Mouse (Mus musculus) hindbrain, embryonic 15.5 days (tissue): Measurements from ENCODE around the gene Hif1an. TPM values are rescaled to one million over a fixed set of nuclear protein-coding genes. Genes with fewer than 3 reads are reported as not detected.

ENCODE experiments used
- ATAC-seq: fragments of 200-750 bp; cut with Nextera tagmentation; 2 replicates; pipeline ENCODE4 v1.8.0; 2017; ENCODE audit warnings: low read depth, moderate number of reproducible peaks, moderate TSS enrichment; ENCODE audit not compliant: low FRiP score
- H3K27ac ChIP-seq: fragments of 300-500 bp; sonication (generic); replicated peaks from 2 replicates; pipeline ENCODE4 v1.5.1; 2015; ENCODE audit warnings: mild to moderate bottlenecking, inconsistent platforms
- H3K27me3 ChIP-seq: fragments of 300-500 bp; sonication (generic); 2 replicates; pipeline ENCODE4 v1.6.1; 2015; ENCODE audit warnings: control low read depth, inconsistent platforms
- H3K36me3 ChIP-seq: fragments of 300-500 bp; sonication (generic); 2 replicates; pipeline ENCODE4 v1.6.1; 2015; ENCODE audit warnings: control low read depth, inconsistent platforms
- H3K4me1 ChIP-seq: fragments of 300-500 bp; sonication (generic); replicated peaks from 2 replicates; pipeline ENCODE4 v1.6.1; 2015; ENCODE audit warnings: control low read depth, inconsistent platforms
- H3K4me2 ChIP-seq: fragments of 300-500 bp; sonication (generic); 2 replicates; pipeline ENCODE4 v1.6.1; 2015; ENCODE audit warnings: moderate library complexity, mild to moderate bottlenecking, inconsistent platforms
- H3K4me3 ChIP-seq: fragments of 300-500 bp; sonication (generic); 2 replicates; pipeline ENCODE4 v1.5.1; 2015; ENCODE audit warnings: mild to moderate bottlenecking, inconsistent platforms
- H3K9ac ChIP-seq: fragments of 300-500 bp; sonication (generic); 2 replicates; pipeline ENCODE4 v1.6.1; 2015; ENCODE audit warnings: inconsistent platforms
- H3K9me3 ChIP-seq: fragments of 300-500 bp; sonication (generic); 2 replicates; pipeline ENCODE4 v1.6.1; 2016; ENCODE audit warnings: control low read depth, inconsistent platforms
- WGBS: fragments of 180-500 bp; shearing (Covaris S2); methylation state at CpG from one replicate; pipeline ENCODE4 v1.1.7; 2015; 5-methylcytosine and 5-hydroxymethylcytosine counted together
- polyA plus RNA-seq: library from polyadenylated mRNA; unstranded; fragments of >200 nt; fragmentation: Nextera tagmentation; extraction: Ambion mirVana; gene quantifications from 2 replicates; pipeline ENCODE4 v1.2.1, GENCODE M21; 2015

The Hif1an gene
- polyA plus RNA-seq, 1 experiment from 2014 or later, result 23.6 TPM

GRCm38 (mm10) chr19:44576275-44576674 is 13.6 kb downstream of the Hif1an start:
- no peak overlapping the region for H3K4me2 ChIP-seq

DNA sequence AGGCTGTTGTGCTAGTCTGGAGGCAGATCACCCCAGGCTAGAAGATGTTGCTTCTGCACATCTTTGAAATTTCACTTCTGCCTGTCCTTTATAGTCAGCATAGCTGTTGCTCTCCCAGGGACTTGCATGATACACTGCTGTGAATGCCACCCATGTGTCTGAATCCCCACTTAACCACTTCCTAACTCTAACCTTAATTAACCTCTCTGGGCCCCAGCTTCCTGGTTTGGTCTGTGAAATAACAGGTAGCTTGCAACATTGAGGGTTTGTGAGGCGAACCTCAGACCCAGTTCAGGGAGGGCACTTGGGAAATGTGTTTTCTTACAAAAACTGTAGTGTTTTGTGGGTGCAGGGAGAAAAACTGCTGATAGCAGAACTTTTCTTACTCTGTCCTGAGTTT is 15.4 kb downstream of the Hif1an start:
- Histone ChIP-seq H3K27ac (no peak overlapping the region), H3K27me3 (no peaks in the 10 kb centered on the region), H3K9ac (no peak overlapping the region), H3K4me3 (no peak overlapping the region), H3K9me3 (no peaks in the 10 kb centered on the region), H3K36me3 (peaks cover 17% of the 10 kb centered on the region), H3K4me1 (0 out of 2 replicates have a peak, but pooled peaks cover 3% of the 10 kb centered on the region), H3K4me2 (no peak overlapping the region)
- no peak for ATAC-seq
- 84% methylated on average over 1 of the region's 1 CpGs for WGBS

More at GRCm38 (mm10) chr19:44576275-44576674, 13.6 kb downstream of the Hif1an start:
- H3K4me3 ChIP-seq, result no peak overlapping the region
- peaks cover 34% of the 10 kb centered on the region for H3K36me3 ChIP-seq
- WGBS, result 83% methylated on average over 7 of the region's 7 CpGs
- ATAC-seq, result no peak
- no peak overlapping the region for H3K9ac ChIP-seq
- no peaks in the 10 kb centered on the region for H3K9me3 ChIP-seq
- no peaks in the 10 kb centered on the region for H3K27me3 ChIP-seq
- H3K27ac ChIP-seq, result no peak overlapping the region
- H3K4me1 ChIP-seq, result no peaks in the 10 kb centered on the region

DNA sequence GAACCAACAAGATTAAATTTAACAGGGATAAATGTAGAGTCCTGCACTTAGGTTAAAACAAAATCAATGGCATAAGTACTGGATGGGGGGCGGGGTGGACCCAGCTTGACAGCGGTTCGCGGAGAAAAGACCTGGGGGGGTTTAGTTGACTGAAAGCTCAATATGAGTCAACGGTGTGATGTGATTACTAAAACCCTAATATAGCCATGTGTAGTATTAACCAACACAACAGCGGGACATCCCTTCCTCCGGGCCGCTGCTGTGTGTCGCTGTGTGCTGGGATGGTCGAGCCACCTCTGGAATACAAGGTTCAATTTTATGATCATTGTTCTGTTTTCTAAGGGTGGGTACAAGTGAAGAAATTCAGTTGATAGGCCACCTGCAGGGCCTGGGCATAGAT is 19.5 kb downstream of the Hif1an start:
- 0 out of 2 replicates have a peak, but pooled peaks have one; percentile 9 for ATAC-seq
- no peak overlapping the region for H3K4me2 ChIP-seq
- H3K4me1 ChIP-seq, result 0 out of 2 replicates have a peak, but pooled peaks cover 3% of the 10 kb centered on the region
- no peaks in the 10 kb centered on the region for H3K9me3 ChIP-seq
- H3K27ac ChIP-seq, result no peak overlapping the region
- 85% methylated on average over 10 of the region's 10 CpGs for WGBS
- no peaks in the 10 kb centered on the region for H3K36me3 ChIP-seq
- peaks cover 20% of the 10 kb centered on the region for H3K27me3 ChIP-seq
- H3K4me3 ChIP-seq, result no peak overlapping the region
- no peak overlapping the region for H3K9ac ChIP-seq

DNA sequence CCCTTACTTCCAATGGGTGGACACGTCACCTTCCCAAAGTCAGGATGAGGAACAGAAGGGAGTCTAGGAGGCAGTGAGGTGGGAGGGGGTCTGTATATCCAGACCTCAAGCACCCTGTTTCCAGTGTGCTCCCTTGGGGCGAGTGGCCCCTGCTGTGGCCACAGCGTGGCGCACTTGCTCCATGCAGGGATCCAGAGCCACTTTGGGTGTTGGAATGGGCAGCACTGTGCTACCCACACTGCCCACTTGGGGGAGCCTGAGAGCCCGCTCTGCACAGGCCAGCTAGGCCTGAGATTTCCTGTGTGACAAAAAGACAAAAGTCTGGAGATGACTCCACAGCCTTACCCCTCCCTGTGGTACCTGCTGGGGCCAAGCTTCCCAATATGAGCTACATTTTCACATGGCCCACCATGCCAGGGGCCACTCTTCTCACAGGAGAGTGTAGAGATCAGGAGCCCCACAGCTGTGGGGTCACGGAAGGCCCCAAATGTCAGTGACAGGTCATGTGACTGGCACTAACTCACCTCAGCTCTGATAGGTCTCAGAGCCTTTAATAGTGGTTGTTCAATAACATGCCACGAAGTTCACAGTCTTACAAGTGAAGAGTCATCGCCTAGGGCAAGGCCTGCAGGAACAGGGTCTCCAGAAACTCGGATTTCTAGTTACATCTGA is 20.1 kb downstream of the Hif1an start:
- no peak overlapping the region for H3K4me3 ChIP-seq
- ATAC-seq, result peak; percentile 87
- H3K27me3 ChIP-seq, result peaks cover 20% of the 10 kb centered on the region
- no peaks in the 10 kb centered on the region for H3K9me3 ChIP-seq
- no peaks in the 10 kb centered on the region for H3K36me3 ChIP-seq
- 36% methylated on average over 9 of the region's 9 CpGs for WGBS
- H3K4me2 ChIP-seq, result no peak overlapping the region
- H3K4me1 ChIP-seq, result 0 out of 2 replicates have a peak, but pooled peaks cover 5% of the 10 kb centered on the region
- H3K9ac ChIP-seq, result no peak overlapping the region
- H3K27ac ChIP-seq, result no peak overlapping the region

GRCm38 (mm10) chr19:44588036-44588435 is 25.4 kb downstream of the Hif1an start:
- Histone ChIP-seq H3K4me1 (0 out of 2 replicates have a peak, but pooled peaks cover 3% of the 10 kb centered on the region), H3K27me3 (peaks cover 27% of the 10 kb centered on the region), H3K27ac (no peak overlapping the region), H3K4me3 (no peak overlapping the region), H3K4me2 (no peak overlapping the region), H3K9ac (no peak overlapping the region), H3K9me3 (no peaks in the 10 kb centered on the region), H3K36me3 (no peaks in the 10 kb centered on the region)
- no peak for ATAC-seq
- 36% methylated on average over 4 of the region's 4 CpGs for WGBS

DNA sequence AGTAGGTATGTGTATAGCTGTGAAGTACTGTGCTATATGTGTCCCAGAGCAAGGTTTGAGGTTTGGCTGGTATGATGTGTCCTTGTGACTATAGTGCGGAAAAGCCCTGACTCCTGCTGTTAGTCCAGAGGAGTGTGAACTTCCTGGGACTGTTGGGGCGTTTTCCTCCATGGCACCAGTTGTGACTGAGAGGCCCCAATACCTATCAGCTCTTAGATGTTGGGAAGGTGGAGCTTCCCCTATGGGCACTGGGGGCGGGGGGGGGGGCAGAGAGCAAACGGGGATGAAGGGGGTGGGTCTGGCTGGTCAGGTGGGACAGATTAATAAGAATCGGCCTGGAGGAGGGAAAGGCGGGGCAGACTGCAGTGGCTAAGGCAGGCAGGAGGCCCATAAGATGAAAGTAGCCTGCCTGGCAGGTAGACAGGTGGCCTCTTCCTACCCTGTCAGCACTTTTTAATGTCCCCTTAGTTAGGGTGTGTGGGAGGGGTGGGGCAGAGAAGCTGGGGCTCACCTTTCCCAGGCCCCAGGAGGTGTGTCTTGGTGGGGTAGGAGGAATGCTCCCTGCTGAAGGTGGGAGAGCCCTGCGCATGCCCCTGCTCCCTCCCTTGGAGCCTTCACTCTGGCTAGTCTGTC is 27.1 kb downstream of the Hif1an start:
- Histone ChIP-seq H3K4me3 (no peak overlapping the region), H3K9me3 (no peaks in the 10 kb centered on the region), H3K4me2 (no peak overlapping the region), H3K27ac (no peak overlapping the region), H3K27me3 (peaks cover 22% of the 10 kb centered on the region), H3K36me3 (no peaks in the 10 kb centered on the region), H3K4me1 (0 out of 2 replicates have a peak, but pooled peaks cover 3% of the 10 kb centered on the region), H3K9ac (no peak overlapping the region)
- WGBS, result 73% methylated on average over 5 of the region's 7 CpGs
- no peak for ATAC-seq

GRCm38 (mm10) chr19:44590992-44591391 is 28.3 kb downstream of the Hif1an start:
- Histone ChIP-seq H3K4me2 (no peak overlapping the region), H3K4me1 (0 out of 2 replicates have a peak, but pooled peaks cover 3% of the 10 kb centered on the region), H3K27me3 (peaks cover 14% of the 10 kb centered on the region), H3K27ac (0 out of 2 replicates have a peak overlapping the region, but pooled peaks have one; percentile 10), H3K4me3 (no peak overlapping the region), H3K36me3 (no peaks in the 10 kb centered on the region), H3K9me3 (no peaks in the 10 kb centered on the region), H3K9ac (no peak overlapping the region)
- 71% methylated on average over 18 of the region's 18 CpGs for WGBS
- ATAC-seq, result no peak

DNA sequence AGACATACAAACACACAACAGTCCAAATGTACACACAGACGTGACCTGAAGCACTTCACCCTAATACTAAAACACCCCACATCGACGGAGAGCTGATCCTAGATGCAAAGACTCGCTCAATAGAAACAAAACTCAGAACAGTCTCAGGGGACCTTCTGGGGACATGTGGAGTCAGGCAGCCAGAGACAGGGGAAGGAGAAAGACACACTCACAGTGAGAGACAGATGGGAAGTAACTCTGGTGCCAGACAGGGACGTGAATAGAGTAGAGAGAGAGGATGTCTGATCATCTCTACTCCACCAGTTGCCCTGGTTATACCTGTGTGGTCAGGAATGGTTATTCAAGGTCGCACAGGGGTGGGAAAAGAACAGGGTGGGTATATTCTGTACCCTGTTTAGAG is 29.0 kb downstream of the Hif1an start:
- 65% methylated on average over 6 of the region's 6 CpGs for WGBS

DNA sequence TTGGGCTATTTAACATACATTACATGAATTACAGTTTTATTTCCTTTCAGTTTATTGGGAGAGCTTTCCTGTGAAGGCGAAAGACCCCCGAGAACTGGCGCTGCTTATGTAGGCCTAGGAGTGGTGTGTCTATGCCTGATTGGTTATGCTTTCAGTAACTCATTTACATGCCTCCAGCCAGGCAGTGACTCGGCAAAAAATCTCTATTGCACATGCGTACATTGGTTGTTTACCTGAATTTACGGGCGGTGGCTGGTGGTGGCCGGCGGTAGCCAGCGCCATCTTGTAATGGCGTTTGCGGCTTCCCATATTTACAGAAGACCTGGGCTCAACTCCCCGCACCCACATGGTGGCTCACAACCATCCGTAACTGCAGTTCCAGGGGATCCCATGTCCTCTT is 31.5 kb downstream of the Hif1an start:
- Histone ChIP-seq H3K4me2 (no peak overlapping the region), H3K27me3 (no peaks in the 10 kb centered on the region), H3K9ac (no peak overlapping the region), H3K4me3 (no peak overlapping the region), H3K9me3 (no peaks in the 10 kb centered on the region), H3K27ac (no peak overlapping the region), H3K4me1 (no peaks in the 10 kb centered on the region), H3K36me3 (no peaks in the 10 kb centered on the region)
- no peak for ATAC-seq
- 95% methylated on average over 14 of the region's 14 CpGs for WGBS

More for the DNA sequence above, 29.0 kb downstream of the Hif1an start:
- Histone ChIP-seq H3K27ac (0 out of 2 replicates have a peak overlapping the region, but pooled peaks have one; percentile 10), H3K9ac (no peak overlapping the region), H3K9me3 (no peaks in the 10 kb centered on the region), H3K27me3 (peaks cover 8% of the 10 kb centered on the region; the same call in 1 of the 2 replicates), H3K4me3 (no peak overlapping the region), H3K36me3 (no peaks in the 10 kb centered on the region), H3K4me2 (no peak overlapping the region), H3K4me1 (0 out of 2 replicates have a peak, but pooled peaks cover 3% of the 10 kb centered on the region)
- no peak for ATAC-seq

GRCm38 (mm10) chr19:44618166-44618565 is 55.5 kb downstream of the Hif1an start:
- Histone ChIP-seq H3K9me3 (no peaks in the 10 kb centered on the region), H3K9ac (no peak overlapping the region), H3K27me3 (no peaks in the 10 kb centered on the region), H3K4me1 (no peaks in the 10 kb centered on the region), H3K27ac (no peak overlapping the region), H3K36me3 (no peaks in the 10 kb centered on the region), H3K4me2 (no peak overlapping the region), H3K4me3 (no peak overlapping the region)
- 52% methylated on average over 7 of the region's 7 CpGs for WGBS
- ATAC-seq, result no peak
